Mouse (Mus musculus) CH12F3 (cell line): ENCODE data around the gene Ttc28.

Experiments used
- in situ Hi-C: fragments of 300-500 bp; cut with MboI; formaldehyde crosslinking; loops from 2 replicates; pipeline ENCODE4 v1.14.3; 2020; ENCODE audit warnings: low sequenced_read_pairs

The Ttc28 gene

DNA sequence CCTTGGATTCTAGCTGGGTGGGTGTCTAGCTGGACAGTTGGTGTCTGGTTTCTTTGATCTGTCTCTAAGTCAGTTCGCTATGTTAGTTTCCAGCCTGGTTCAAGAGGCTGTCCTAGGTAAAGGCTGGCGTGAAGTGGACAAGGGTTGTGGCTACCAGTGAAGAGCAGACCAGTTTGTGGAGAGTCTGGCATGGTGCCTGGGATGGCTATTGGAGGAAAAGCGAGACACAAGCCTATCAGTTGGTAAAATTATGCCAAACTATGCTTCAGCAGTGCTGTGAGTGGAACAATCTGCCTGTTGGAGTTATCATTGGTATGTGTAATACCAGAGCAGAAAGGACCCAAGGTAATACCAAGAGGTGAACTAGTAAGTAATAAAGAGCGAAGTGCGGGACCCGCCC, 166.8 kb downstream of the Ttc28 start:
- in situ Hi-C loops, result no loop called here

DNA sequence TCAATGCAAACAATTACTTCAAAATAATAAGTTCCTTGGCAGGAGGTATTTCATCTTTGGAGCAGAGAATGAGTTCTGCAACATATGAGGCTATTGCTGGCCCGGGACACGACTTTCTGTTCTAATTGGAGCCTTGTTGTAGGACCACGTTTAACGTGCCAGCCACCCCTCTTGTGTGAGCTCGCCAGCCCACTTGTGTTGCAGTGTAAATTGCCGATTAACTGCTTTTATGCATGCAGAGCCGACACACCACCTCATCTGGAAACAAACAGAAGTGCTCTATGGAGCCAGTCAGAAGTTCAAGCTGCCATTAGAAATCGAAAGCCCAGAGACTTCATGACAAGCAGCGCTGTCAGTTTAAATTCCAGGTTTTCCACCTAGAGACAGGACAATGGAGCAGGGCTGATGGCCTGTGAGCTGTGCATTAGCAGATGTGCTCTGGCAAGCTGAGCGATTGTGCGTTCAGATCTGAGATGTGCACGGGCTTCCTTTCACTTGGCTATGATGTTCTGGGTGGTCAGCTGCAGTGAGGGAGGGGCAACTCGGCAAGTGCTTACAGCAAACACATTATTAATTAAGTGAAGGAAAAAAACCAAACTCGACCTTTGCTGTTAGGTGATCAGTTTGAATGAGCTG, 167.4 kb downstream of the Ttc28 start:
- in situ Hi-C loops, result no loop called here

DNA sequence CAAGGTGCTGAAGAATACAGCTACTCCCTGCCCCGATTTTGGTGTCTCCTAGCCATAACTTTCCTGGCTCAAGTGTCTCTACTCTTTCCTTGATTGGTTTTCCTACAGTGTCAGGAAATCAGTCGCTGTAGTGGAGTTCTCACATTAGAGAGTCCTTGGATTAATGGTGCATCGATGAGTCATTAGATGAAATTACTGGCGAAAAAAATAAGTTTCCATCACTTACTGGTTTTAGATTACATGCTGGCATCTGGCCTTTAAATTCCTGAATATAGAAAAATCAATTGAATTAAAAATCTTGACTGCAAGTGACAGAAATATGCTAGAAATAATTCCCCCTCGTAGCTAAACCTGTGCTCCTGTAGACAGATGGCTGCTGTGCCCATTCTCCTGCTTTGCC, 168.4 kb downstream of the Ttc28 start:
- in situ Hi-C loops, result no loop called here

DNA sequence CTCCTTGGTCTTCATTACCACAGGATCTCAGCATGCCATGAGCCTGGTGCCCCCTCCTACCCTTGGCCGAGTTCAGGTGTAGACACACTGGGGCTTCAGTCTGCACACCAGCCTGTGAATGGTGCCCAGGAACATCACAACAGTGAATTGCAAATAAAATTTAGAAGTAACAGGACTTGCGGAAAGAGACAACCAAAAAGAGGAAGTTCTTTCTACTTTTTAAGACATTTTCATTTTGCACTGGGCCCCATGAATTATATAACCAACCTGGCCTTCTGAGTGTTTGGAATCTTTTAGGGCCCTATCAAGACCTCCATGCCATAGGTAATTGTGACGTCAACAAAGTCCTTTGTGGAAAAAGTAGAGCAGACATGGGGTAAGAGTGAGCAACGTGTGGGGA, 170.0 kb downstream of the Ttc28 start:
- in situ Hi-C loops, result no loop called here

DNA sequence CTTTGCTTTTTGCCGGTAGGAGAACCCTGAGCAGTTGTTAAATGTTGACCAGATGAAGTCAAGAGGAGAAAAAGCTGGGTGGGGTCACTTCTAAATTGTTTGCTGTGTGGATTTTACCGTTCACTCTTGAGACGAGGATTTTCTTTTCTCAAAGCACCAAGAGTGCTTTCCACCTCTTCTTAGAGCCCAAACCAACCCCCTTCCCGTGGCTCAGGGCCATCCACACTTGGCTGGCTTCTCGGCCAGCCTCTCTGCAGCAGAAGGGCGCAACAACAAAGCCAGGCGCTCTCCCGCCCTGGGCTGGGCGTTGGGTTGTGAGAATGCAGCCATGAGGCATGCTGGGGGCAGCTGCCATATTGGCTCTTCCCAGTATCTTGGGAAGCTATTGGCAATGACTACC, 170.5 kb downstream of the Ttc28 start:
- in situ Hi-C loops, result no loop called here

DNA sequence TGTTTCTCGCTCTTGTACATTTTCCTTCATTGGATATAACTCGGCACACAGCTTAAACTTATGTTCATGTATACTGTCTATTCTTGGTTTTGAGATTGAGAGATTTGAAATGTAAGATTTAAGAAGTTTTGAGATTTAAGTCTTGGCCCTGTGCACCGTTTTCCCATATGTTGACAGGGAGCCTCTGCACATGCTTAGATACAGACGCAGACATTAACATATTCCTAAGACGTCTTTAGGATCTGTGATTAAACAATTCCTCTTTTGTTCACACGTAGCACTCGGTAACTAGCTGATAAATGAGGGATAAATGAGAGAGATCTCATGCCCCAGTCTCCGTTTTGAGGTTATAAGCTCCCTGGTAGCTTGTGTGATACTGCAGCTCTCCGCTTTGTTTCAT, 174.8 kb downstream of the Ttc28 start:
- in situ Hi-C loops, result no loop called here

DNA sequence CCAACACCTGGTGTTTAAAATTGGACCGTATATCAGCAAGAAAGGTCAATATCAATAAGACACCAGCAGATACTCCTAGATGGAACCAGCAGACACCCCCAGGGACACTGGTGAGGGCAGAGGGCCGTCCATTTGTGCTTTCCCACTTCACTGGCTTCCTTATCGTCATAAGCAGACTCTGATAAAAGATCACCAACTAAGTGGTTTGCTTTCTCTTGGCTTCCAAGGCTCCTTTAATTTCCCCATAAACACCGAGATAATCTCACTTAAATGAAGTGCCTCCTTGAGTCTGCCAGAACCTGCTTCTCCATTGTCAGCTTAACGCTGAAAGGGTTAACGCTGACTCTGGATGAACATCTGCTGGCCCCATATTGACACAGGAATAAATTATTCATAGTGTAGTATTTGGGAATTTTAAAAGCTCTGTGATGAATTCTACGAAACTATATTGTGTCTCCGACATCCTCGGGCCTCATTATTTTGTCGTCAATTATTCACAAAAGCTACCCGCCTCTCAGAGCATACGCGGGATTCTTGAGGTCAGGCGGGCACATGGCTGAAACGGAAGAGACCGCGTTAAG, 175.3 kb downstream of the Ttc28 start:
- in situ Hi-C loops, result no loop called here

DNA sequence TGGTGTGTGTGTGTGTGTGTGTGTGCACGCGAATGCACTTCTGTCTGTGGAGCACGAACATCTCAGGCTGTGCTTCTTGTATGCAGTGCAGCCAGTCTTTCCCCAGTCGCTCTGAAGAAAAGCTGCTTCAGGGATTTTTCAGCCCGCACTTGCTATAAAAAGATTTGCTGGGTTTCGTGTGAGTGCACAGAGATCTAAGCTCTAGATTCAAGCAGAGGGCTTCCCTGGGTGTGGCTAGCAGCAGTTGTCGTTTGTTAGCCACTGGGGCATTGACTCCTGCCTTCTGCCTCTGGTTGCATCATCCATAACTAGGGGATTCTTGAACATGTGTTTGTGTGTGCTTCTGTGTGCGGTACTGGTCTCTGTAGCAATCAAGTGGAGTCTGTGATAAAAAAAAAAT, 175.9 kb downstream of the Ttc28 start:
- in situ Hi-C loops, result no loop called here

DNA sequence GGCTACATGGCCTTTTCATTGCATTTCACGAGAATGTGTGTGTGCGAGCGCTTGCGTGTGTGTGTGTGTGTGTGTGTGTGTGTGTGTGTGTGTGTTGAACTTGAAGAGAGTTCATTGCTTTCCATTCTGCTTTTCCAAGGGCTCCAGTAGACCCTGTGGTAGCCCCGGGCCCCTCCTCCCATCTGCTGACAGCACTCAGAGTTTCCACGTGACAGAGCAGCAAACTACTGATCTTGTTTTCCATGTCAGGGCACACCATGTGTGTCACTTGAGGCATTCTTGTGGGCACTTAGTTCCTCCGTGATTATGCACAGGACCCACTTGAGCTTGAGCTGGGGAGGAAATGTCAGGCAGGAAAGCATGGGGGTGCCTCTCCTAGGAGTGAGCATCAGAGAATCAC, 177.5 kb downstream of the Ttc28 start:
- in situ Hi-C loops, result no loop called here

DNA sequence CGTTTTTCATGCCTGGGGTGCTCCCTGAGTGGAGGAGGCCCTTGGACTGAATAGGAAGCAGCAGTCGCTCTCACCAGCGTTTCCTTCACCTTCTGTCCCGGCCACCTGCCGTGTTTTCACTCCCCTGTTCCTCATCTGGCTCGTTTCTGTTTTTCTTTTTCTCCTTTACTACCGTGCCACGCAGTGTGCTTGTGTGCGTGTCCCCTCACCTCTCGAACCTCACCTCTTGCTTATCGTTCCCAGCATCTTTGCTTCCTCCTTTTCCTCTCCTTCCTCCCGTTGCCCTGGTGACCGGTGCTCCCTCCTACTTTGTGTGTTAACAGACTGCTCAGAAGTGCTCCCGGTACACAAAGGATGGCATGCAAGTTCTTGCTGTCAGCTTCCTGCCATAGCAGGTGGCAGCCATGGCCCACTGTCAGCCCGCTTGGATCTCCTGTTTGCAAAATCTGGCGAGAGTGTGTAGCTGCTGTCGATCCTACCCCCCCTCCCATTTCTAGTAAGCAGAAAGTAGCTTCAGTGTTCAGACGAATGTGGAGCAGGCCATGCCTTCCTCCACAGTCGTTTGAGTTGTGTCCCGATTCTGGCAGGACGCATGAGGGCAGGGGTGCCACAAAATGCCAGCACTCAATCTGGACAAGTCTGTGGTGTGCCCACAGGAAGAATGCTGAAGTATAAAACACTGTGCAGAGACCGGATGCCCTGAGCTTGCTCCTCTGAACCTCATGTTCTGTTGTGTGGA, 179.0 kb downstream of the Ttc28 start:
- in situ Hi-C loops, result no loop called here

DNA sequence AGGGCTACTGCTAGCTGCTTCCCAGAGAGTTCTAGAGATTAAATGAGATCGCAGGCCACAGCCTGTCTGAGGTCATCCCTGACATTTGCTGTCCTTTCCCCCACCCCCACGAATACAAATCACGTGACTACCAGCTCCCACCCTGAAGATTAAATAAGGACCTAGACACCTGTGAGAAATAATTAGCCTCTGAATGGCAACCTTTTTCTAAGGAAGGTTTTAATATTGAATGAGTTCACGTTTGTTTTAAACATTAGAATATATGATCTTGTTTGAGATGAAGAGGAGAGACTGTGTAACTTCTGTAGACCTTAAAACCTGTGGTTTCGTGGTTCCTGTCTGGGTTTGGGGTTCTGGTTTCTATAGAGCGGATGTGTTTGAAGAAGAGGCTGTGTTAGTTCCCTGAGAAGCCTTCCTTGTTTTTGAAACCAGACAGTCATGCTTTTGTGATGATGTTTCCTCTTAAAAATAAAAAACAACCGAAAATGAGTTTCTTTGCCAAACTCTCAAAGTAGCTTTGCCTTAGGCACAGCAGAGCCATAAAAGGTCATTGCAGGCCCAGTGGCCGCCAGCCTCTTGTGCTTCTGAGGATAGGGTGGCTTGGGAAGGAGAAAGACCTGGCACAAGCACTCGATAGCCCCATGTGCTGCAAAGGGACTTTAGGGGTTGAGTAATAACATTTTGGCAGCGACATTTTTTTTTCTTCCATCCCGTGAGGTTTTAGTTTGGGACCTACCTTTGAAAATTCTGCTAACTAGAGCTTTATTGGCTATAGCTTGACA, 179.7 kb downstream of the Ttc28 start:
- in situ Hi-C loops, result no loop called here

DNA sequence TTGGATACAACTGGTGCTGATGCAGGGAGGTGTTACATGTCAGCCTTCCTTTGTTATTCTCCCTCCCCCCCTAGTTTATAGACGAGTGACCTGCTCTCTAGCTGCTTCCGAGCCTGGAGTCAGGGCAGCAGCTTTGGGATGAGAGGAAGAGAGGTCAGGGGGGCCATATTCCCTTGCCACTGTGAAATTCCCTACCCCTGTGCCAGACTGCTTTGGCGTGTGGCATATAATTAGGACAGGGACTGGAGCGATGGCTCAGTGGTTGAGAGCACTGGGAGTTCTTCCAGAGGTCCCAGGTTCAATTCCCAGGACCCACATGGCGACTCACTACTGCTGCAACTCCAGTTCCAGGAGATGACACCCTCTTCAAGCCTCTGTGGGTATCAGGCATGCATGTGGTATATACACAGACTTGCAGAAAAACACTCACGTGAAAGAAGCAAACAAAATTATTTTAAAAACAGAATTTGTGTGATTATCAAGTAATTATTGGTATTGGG, 180.7 kb downstream of the Ttc28 start:
- in situ Hi-C loops, result no loop called here

DNA sequence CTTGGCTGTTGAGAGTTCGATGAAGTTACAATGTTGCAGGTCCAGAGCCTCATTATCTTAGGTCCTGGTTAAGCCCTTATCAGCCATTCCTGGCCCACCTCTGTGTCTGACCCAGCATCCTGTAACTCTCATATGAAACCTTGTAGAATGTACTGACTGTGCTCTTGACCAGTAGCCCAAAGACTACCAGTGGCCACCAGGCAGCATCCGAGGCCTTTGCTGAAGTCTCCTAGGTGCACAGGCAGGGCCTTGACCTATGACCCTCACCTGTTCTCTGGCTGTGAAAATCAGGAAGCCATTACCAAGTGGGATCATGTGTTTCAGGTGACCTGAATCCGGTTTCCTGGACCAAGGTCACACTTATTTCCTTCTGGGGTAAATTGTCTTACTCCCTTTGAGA, 183.6 kb downstream of the Ttc28 start:
- in situ Hi-C loops, result no loop called here

DNA sequence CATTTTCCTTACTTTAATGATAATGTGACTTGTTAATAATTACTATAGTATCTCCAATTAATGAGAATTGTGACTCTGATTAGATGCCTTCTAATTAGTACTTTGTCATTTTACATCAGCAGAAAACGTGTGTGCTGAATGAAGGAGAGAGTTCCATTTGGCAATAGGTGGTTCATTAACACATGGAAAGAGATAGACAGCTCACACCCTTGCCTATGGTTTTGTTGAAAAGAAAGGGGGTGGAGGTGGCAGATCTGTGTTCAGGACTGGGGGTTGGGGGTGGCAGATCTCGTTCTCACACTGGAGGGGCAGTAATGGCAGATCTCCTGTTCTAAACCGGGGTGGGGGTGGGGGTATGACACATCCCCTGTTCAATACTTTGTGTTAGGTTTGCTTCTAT, 184.4 kb downstream of the Ttc28 start:
- in situ Hi-C loops, result no loop called here

DNA sequence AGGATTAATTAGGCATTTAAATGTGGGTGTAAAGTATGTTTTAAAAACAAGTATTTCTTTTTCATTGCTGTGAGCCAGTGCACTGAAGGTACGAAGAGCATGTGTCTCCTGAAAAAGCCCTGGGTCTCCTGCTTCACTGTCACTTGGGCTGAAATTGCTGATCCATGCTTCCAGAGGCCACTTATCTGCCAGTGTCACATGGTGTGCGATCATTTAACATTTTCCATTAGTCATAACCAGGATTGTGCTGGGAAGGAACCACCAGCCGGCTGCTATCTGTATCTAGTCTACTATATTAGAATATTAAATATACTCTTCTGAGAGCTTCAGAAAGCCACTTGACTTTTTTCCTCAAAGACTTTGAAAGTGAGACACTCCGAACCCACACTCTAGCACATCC, 186.2 kb downstream of the Ttc28 start:
- in situ Hi-C loops, result no loop called here

DNA sequence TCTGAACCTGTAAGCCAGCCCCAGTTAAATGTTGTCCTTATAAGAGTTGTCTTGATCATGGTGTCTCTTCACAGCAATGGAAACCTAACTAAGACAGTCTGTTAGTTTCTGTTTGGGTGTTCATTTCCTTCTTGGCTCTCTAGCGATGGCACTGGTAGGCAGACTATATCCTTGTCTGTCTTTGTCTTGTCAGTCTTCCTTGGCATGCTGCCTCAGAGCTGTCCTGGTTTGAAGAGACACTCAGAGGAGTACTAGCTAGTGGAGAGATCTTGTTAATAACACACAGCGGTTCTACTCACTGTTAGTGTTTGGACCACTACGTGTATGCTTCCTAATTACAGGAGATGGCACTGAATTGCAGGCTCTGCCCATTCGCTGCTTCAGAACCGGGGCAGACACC, 189.9 kb downstream of the Ttc28 start:
- in situ Hi-C loops, result no loop called here

DNA sequence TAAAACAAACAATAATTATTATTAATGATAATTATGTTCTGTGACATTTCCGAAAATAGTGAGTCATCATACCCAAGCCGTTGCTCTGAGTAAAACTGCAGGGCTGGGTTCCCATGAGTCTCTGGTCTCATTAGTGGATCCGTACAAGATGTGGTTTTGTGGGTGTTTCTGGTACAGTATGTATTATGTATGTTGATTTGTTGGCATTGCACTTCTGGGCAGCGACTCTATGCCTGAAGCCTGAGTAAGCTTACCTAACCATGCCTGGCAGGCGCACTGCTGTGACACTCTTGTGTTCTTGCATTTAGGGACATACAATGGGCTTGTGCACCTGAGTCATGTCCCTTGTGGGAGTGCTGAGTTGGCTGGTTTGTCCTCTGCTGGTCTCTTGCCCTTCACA, 190.3 kb downstream of the Ttc28 start:
- in situ Hi-C loops, result no loop called here

DNA sequence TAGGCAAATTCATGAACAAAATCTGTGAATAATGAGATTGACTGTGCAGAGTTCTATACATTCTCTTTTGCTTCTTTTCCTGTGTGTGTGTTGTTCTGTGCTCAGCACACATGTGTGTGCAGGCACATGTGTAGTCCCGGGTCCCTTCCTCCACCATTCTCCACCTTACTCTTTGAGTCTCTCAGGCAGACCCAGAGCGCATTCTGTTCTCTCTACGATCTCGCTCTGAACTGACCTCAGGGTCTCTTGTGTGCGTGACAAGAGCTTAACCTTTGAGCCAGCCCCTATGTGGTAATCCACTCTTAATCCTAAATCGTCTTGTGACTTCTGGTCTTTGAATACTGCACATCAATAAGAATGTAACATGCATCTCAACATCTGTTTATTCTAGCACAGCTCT, 190.8 kb downstream of the Ttc28 start:
- in situ Hi-C loops, result no loop called here

DNA sequence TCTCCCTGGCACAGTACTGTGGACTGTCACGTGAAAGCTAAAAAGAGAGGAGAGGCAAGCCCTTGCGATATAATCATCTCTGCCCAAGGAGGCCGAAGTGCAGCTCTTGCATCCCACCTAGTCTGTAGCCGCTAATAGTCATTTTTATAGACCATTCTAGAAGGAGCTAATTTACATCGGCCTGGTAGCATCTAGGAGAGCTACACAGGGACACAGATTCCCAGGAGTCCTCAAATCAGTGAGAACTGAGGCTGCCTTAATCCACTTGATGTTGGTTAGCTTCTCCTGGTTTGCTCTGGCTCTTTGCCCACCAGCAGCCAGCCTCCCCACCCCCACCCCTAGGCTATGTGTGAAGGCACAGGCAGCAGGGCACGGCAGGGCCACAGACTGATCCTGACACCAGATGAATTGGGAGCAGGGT, 193.7 kb downstream of the Ttc28 start:
- in situ Hi-C loops, result no loop called here

DNA sequence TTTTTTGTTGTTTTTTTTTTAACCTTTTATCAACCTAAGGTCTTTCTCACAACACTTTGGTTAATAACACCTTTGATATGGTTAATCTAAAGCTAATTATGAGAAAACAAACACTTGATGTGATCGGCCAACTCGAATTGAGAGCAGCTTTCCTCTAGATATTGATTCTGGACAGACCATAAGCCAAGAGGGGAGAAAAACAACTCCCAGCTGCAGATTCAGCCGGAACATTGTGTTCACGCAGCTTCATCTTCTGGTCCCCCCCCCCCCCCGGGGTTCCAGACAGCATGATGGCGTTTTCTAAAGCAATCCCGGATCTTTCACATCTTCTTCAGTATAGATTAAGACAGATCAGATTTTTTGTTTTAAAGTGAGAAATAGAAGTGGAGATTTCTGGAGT, 194.4 kb downstream of the Ttc28 start:
- in situ Hi-C loops, result no loop called here

DNA sequence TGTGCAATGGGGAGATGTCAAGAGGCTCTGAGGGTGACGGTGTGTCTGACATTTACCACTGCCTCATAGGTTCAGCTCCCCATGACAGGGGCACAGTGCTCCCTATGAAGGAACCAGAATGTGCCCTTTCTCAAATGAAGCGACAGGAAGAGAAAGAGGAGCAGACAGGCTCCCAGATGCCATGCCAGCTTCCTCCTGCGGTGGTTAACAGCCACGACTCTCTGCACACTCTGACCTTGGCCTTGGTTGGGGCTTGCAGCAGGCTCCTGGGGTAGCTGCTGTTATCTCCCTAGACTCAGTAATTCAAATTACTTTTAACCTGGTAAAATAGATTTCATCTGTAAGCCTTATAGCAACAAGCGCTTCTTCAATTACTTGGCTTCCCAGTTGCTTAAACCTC, 196.2 kb downstream of the Ttc28 start:
- in situ Hi-C loops, result no loop called here

DNA sequence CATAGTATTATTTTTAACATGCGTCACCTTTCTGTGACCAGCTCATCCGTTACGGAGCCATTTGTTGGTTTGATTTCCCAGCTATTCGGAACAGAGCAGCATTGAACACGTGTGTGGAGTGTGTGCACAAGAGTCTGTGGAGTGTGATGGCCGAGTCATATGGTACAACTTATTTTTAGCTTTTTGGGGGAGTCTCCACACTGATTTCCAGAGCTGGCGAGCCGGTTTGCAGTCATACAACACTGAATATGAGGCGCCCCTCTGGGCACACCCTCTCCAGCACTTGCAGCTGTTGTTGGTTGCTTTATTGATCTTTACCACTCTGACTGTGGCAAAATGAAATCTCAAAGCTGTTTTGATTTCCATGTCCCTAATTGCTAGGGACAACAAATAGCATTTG, 197.7 kb downstream of the Ttc28 start:
- in situ Hi-C loops, result no loop called here
